In genomic region chr13:67420558-67421206, GRCm38 (mm10) we compare ENCODE assay signal across 9 mouse cellular contexts. TPM values are rescaled to one million over a fixed set of nuclear protein-coding genes. Genes with fewer than 3 reads are reported as not detected.
DNase-seq lines count a peak whose midpoint lies in the region; ATAC-seq and TF ChIP-seq lines count a peak whose summit lies in the region.
"Had no signal": no experiment of that assay in that cellular context is flagged by ENCODE, and none has a peak within 500 bp of the region (broad histone marks: within the 10 kb centered on the region; RNA-seq: fewer than 3 reads in every experiment).

No protein-coding gene starts in this region.

- 0 out of 2 replicates have a peak overlapping the region, but pooled peaks have one; percentile 0 for H3K9ac ChIP-seq in liver, adult 2 months (ENCODE audit: low read depth, low read length)
- peak overlapping the region; percentile 48 for H3K9ac ChIP-seq in embryonic facial prominence, embryonic 11.5 days (replicated peaks; ENCODE audit: low read length)
- peak overlapping the region; percentile 35 for H3K9ac ChIP-seq in hindbrain, embryonic 14.5 days
- peak overlapping the region; percentile 69 for H3K9ac ChIP-seq in midbrain, embryonic 16.5 days (ENCODE audit: low read depth, low read length)

- H3K27ac ChIP-seq in liver, adult 2 months (replicated peaks; ENCODE audit: insufficient read depth, low read depth, low read length): no peak overlapping the region
- no peak overlapping the region for H3K27ac ChIP-seq in embryonic facial prominence, embryonic 11.5 days (replicated peaks; ENCODE audit: low read depth, low read length)
- no peak overlapping the region for H3K27ac ChIP-seq in hindbrain, embryonic 14.5 days
- no peak overlapping the region for H3K27ac ChIP-seq in midbrain, embryonic 16.5 days (ENCODE audit: low read length)

- no peak for TF ChIP-seq CTCF in liver, adult 2 months (IDR thresholded peaks at IDR 0.05; ENCODE audit: low read depth, low read length)

- no peak for DNase-seq in liver, adult 2 months (ENCODE audit: extremely low read depth, low read depth, low spot score)
- no peak for DNase-seq in liver
- DNase-seq in embryonic facial prominence, embryonic 11.5 days (ENCODE audit: low spot score): no peak
- DNase-seq in hindbrain, embryonic 14.5 days (ENCODE audit: low spot score): no peak
- no peak for DNase-seq in spleen, adult 18-20 months
- no peak for DNase-seq in spleen, postnatal 10 days (ENCODE audit: low spot score in 2 of 2)
- no peak for DNase-seq in kidney, adult 11 months

- WGBS in liver, adult 2 months: 44% methylated on average over 11 of the region's 11 CpGs
- WGBS in embryonic facial prominence, embryonic 11.5 days: 32% methylated on average over 11 of the region's 11 CpGs
- WGBS in hindbrain, embryonic 14.5 days: 34% methylated on average over 11 of the region's 11 CpGs
- 32% methylated on average over 11 of the region's 11 CpGs for whole genome bisulfite sequencing in midbrain, embryonic 16.5 days

- H3K27me3 ChIP-seq in liver, adult 2 months (ENCODE audit: control insufficient read depth, insufficient read depth, low read length): 0 out of 2 replicates have a peak, but pooled peaks cover 2% of the 10 kb centered on the region
- H3K27me3 ChIP-seq in embryonic facial prominence, embryonic 11.5 days (ENCODE audit: control insufficient read depth, insufficient read depth, low read length): no peaks in the 10 kb centered on the region
- no peaks in the 10 kb centered on the region for H3K27me3 ChIP-seq in hindbrain, embryonic 14.5 days (ENCODE audit: control insufficient read depth, insufficient read depth, low read length)
- no peaks in the 10 kb centered on the region for H3K27me3 ChIP-seq in midbrain, embryonic 16.5 days (ENCODE audit: control insufficient read depth, insufficient read depth, low read depth, low read length)

- no peaks in the 10 kb centered on the region for H3K9me3 ChIP-seq in embryonic facial prominence, embryonic 11.5 days (replicated peaks; ENCODE audit: control insufficient read depth, low read length)
- no peaks in the 10 kb centered on the region for H3K9me3 ChIP-seq in hindbrain, embryonic 14.5 days (ENCODE audit: control insufficient read depth, low read length)
- no peaks in the 10 kb centered on the region for H3K9me3 ChIP-seq in midbrain, embryonic 16.5 days (replicated peaks; ENCODE audit: control insufficient read depth, low read length, poor library complexity, severe bottlenecking)

- H3K4me3 ChIP-seq in liver, adult 2 months (ENCODE audit: insufficient read depth, low read depth, low read length): peak overlapping the region; percentile 50
- H3K4me3 ChIP-seq in embryonic facial prominence, embryonic 11.5 days (ENCODE audit: low read depth, low read length): peak overlapping the region; percentile 54
- peak overlapping the region; percentile 38 for H3K4me3 ChIP-seq in hindbrain, embryonic 14.5 days (replicated peaks; ENCODE audit: low read length)
- H3K4me3 ChIP-seq in midbrain, embryonic 16.5 days (ENCODE audit: low read depth, low read length): peak overlapping the region; percentile 76
- H3K4me3 ChIP-seq: myocyte had no signal

- no peaks in the 10 kb centered on the region for H3K4me1 ChIP-seq in liver, adult 2 months (ENCODE audit: control insufficient read depth, insufficient read depth, low read length)
- no peaks in the 10 kb centered on the region for H3K4me1 ChIP-seq in embryonic facial prominence, embryonic 11.5 days (ENCODE audit: control insufficient read depth, insufficient read depth, low read length)
- 0 out of 2 replicates have a peak, but pooled peaks cover 3% of the 10 kb centered on the region for H3K4me1 ChIP-seq in hindbrain, embryonic 14.5 days (replicated peaks; ENCODE audit: control insufficient read depth, insufficient read depth, low read length)
- H3K4me1 ChIP-seq in midbrain, embryonic 16.5 days (ENCODE audit: control insufficient read depth, insufficient read depth, low read length): peaks cover 7% of the 10 kb centered on the region; the same call in 1 of the 2 replicates

- no peaks in the 10 kb centered on the region for H3K36me3 ChIP-seq in liver, adult 2 months (ENCODE audit: control insufficient read depth, insufficient read depth, low read length)
- no peaks in the 10 kb centered on the region for H3K36me3 ChIP-seq in embryonic facial prominence, embryonic 11.5 days (replicated peaks; ENCODE audit: control insufficient read depth, insufficient read depth, low read depth, low read length)
- no peaks in the 10 kb centered on the region for H3K36me3 ChIP-seq in hindbrain, embryonic 14.5 days (replicated peaks; ENCODE audit: control insufficient read depth, insufficient read depth)
- H3K36me3 ChIP-seq in midbrain, embryonic 16.5 days (ENCODE audit: control insufficient read depth, insufficient read depth, low read length): no peaks in the 10 kb centered on the region

- H3K4me2 ChIP-seq in embryonic facial prominence, embryonic 11.5 days (ENCODE audit: low read depth, low read length): peak overlapping the region; percentile 70
- H3K4me2 ChIP-seq in hindbrain, embryonic 14.5 days (replicated peaks): peak overlapping the region; percentile 57
- H3K4me2 ChIP-seq in midbrain, embryonic 16.5 days (ENCODE audit: low read length): peak overlapping the region; percentile 94

- no peaks in the 10 kb centered on the region for H3K79me2 ChIP-seq in liver, adult 2 months (ENCODE audit: control insufficient read depth, insufficient read depth, low read length)

- TF ChIP-seq POLR2A in liver, adult 2 months (IDR thresholded peaks at IDR 0.05; ENCODE audit: extremely low read depth, insufficient read depth, low read length): no peak

- ATAC-seq in embryonic facial prominence, embryonic 11.5 days (replicated peaks; ENCODE audit: insufficient number of reproducible peaks, low FRiP score, low TSS enrichment, low read depth): no peak
- no peak; the same call in 1 of the 2 replicates for ATAC-seq in hindbrain, embryonic 14.5 days (ENCODE audit: low FRiP score)
- peak; percentile 85 for ATAC-seq in midbrain, embryonic 16.5 days

RNA-seq across cellular contexts. Expression of gene Zfp459, which starts 0.5 kb away (rescaled TPM):
- 0.07 and 0.28 TPM in 2 replicates for total RNA-seq in liver, adult 2 months (2014; rRNA removed)
- polyA plus RNA-seq in liver, adult 2 months (2012; rRNA removed): 0.04 and 0.11 TPM in 2 replicates
- polyA plus RNA-seq in embryonic facial prominence, embryonic 11.5 days (2014; fragmentation: Nextera tagmentation; extraction: Ambion mirVana): 1.1 and 1.2 TPM in 2 replicates
- 0.36 and 0.90 TPM in 2 replicates for polyA plus RNA-seq in hindbrain, embryonic 14.5 days (2014; fragmentation: Nextera tagmentation; extraction: Ambion mirVana)
- polyA plus RNA-seq in midbrain, embryonic 16.5 days (2015; fragmentation: Nextera tagmentation; extraction: Ambion mirVana): 0.77 and 1.7 TPM in 2 replicates
- polyA plus RNA-seq: myocyte had no signal

RNA-seq across cellular contexts. Expression of gene Zfp429, which starts 21.1 kb away (rescaled TPM):
- 3.0 TPM in 2 replicates for total RNA-seq in liver, adult 2 months (2014; rRNA removed)
- 0.69 and 1.00 TPM in 2 replicates for polyA plus RNA-seq in liver, adult 2 months (2012; rRNA removed)
- 4.2 and 6.1 TPM in 2 replicates for polyA plus RNA-seq in embryonic facial prominence, embryonic 11.5 days (2014; fragmentation: Nextera tagmentation; extraction: Ambion mirVana)
- 2.9 and 3.4 TPM in 2 replicates for polyA plus RNA-seq in hindbrain, embryonic 14.5 days (2014; fragmentation: Nextera tagmentation; extraction: Ambion mirVana)
- polyA plus RNA-seq in midbrain, embryonic 16.5 days (2015; fragmentation: Nextera tagmentation; extraction: Ambion mirVana): 3.8 and 4.0 TPM in 2 replicates

RNA-seq across cellular contexts. Expression of gene Zfp874a, which starts 30.7 kb away (rescaled TPM):
- 26.6 and 32.5 TPM in 2 replicates for total RNA-seq in liver, adult 2 months (2014; rRNA removed)
- polyA plus RNA-seq in liver, adult 2 months (2012; rRNA removed): 2.3 and 4.5 TPM in 2 replicates
- polyA plus RNA-seq in embryonic facial prominence, embryonic 11.5 days (2014; fragmentation: Nextera tagmentation; extraction: Ambion mirVana): 11.3 and 12.2 TPM in 2 replicates
- 6.9 and 8.0 TPM in 2 replicates for polyA plus RNA-seq in hindbrain, embryonic 14.5 days (2014; fragmentation: Nextera tagmentation; extraction: Ambion mirVana)
- polyA plus RNA-seq in midbrain, embryonic 16.5 days (2015; fragmentation: Nextera tagmentation; extraction: Ambion mirVana): 6.5 TPM in 2 replicates

RNA-seq across cellular contexts. Expression of gene Zfp456, which starts 45.1 kb away (rescaled TPM):
- 1.0 and 1.5 TPM in 2 replicates for total RNA-seq in liver, adult 2 months (2014; rRNA removed)
- polyA plus RNA-seq in liver, adult 2 months (2012; rRNA removed): 0.09 and 0.11 TPM in 2 replicates
- polyA plus RNA-seq in embryonic facial prominence, embryonic 11.5 days (2014; fragmentation: Nextera tagmentation; extraction: Ambion mirVana): 0.94 and 1.4 TPM in 2 replicates
- 0.80 and 1.4 TPM in 2 replicates for polyA plus RNA-seq in hindbrain, embryonic 14.5 days (2014; fragmentation: Nextera tagmentation; extraction: Ambion mirVana)
- polyA plus RNA-seq in midbrain, embryonic 16.5 days (2015; fragmentation: Nextera tagmentation; extraction: Ambion mirVana): 0.58 and 0.67 TPM in 2 replicates

RNA-seq across cellular contexts. Expression of gene Gm28041, which starts 45.1 kb away (rescaled TPM):
- total RNA-seq in liver, adult 2 months (2014; rRNA removed): 0.27 and 0.65 TPM in 2 replicates
- not detected in 2 replicates for polyA plus RNA-seq in liver, adult 2 months (2012; rRNA removed)
- 0.43 TPM in 1 of 2 replicates, not detected in the other for polyA plus RNA-seq in embryonic facial prominence, embryonic 11.5 days (2014; fragmentation: Nextera tagmentation; extraction: Ambion mirVana)
- polyA plus RNA-seq in hindbrain, embryonic 14.5 days (2014; fragmentation: Nextera tagmentation; extraction: Ambion mirVana): not detected in 2 replicates
- polyA plus RNA-seq in midbrain, embryonic 16.5 days (2015; fragmentation: Nextera tagmentation; extraction: Ambion mirVana): 0.31 TPM in 1 of 2 replicates, not detected in the other

Comparison
In these comparisons a context has a peak if more than half of its experiments do, and no peak if none do; other contexts are left out.
1. H3K9ac ChIP-seq: peak in every context shown above with its lines; median percentile 69 in midbrain, embryonic 16.5 days; 48 in embryonic facial prominence, embryonic 11.5 days; 35 in hindbrain, embryonic 14.5 days; 0 in liver, adult 2 months.